Mouse (Mus musculus) c-Kit-positive CD71-positive TER-119-positive erythroid progenitor cells, embryonic 14.5 days (primary cell): Measurements from ENCODE around the gene I830077J02Rik.

ENCODE experiments used
- DNase-seq: peaks from one replicate; pipeline ENCODE4 v3.0.0-alpha.2; 2013; ENCODE audit warnings: low spot score

Gene I830077J02Rik

GRCm38 (mm10) chr3:105892572-105893495 lies 39.6 kb downstream of the I830077J02Rik start:
- no peak for DNase-seq

- DNase-seq = no peak
These were observed 40.5 kb downstream of the I830077J02Rik start for GRCm38 (mm10) chr3:105891760-105892571.

- DNase-seq = no peak
These were observed 41.3 kb downstream of the I830077J02Rik start for GRCm38 (mm10) chr3:105891141-105891540.

GRCm38 (mm10) chr3:105890220-105890619 lies 42.2 kb downstream of the I830077J02Rik start:
- DNase-seq = no peak

- DNase-seq = no peak
These were observed 43.5 kb downstream of the I830077J02Rik start for GRCm38 (mm10) chr3:105888961-105889360.

GRCm38 (mm10) chr3:105883111-105883510 lies 49.4 kb downstream of the I830077J02Rik start:
- no peak for DNase-seq

- DNase-seq = no peak
These were observed 50.4 kb downstream of the I830077J02Rik start for GRCm38 (mm10) chr3:105882105-105882504.

GRCm38 (mm10) chr3:105880419-105880818 lies 52.0 kb downstream of the I830077J02Rik start:
- DNase-seq = no peak

GRCm38 (mm10) chr3:105878751-105879150 lies 53.7 kb downstream of the I830077J02Rik start:
- no peak for DNase-seq

- no peak for DNase-seq
These were observed 54.5 kb downstream of the I830077J02Rik start for GRCm38 (mm10) chr3:105877919-105878318.

GRCm38 (mm10) chr3:105877252-105877803 lies 55.1 kb downstream of the I830077J02Rik start:
- DNase-seq = no peak

- no peak for DNase-seq
These were observed 56.4 kb downstream of the I830077J02Rik start for GRCm38 (mm10) chr3:105876022-105876421.
